Mouse (Mus musculus): Measurements from ENCODE around the gene Car10. TPM values are rescaled to one million over a fixed set of nuclear protein-coding genes. Genes with fewer than 3 reads are reported as not detected.

Car10 gene
- polyA plus RNA-seq, 1 experiment from 2014 or later: 36.9 TPM

- Histone ChIP-seq H3K9me3 (no peaks in the 10 kb centered on the region), H3K4me1 (replicated peaks) (peaks cover 10% of the 10 kb centered on the region), H3K9ac (no peak overlapping the region), H3K36me3 (no peaks in the 10 kb centered on the region), H3K27ac (replicated peaks) (no peak overlapping the region), H3K4me2 (no peak overlapping the region), H3K4me3 (no peak overlapping the region), H3K27me3 (no peaks in the 10 kb centered on the region)
- 82% methylated on average over 3 of the region's 3 CpGs for WGBS
- no peak for ATAC-seq (ENCODE audit: low read depth)
These were observed 467.9 kb downstream of the Car10 start for GRCm38 (mm10) chr11:93565756-93566155.

GRCm38 (mm10) chr11:93571917-93572641, 474.3 kb downstream of the Car10 start:
- no peak overlapping the region for H3K27ac ChIP-seq (replicated peaks)
- no peak for ATAC-seq (ENCODE audit: low read depth)
- H3K4me1 ChIP-seq (replicated peaks): peaks cover 5% of the 10 kb centered on the region; the same call in 1 of the 2 replicates
- no peaks in the 10 kb centered on the region for H3K9me3 ChIP-seq
- H3K4me3 ChIP-seq: no peak overlapping the region
- no peaks in the 10 kb centered on the region for H3K36me3 ChIP-seq
- 80% methylated on average over 11 of the region's 11 CpGs for WGBS
- no peak overlapping the region for H3K9ac ChIP-seq
- H3K27me3 ChIP-seq: no peaks in the 10 kb centered on the region
- no peak overlapping the region for H3K4me2 ChIP-seq

DNA sequence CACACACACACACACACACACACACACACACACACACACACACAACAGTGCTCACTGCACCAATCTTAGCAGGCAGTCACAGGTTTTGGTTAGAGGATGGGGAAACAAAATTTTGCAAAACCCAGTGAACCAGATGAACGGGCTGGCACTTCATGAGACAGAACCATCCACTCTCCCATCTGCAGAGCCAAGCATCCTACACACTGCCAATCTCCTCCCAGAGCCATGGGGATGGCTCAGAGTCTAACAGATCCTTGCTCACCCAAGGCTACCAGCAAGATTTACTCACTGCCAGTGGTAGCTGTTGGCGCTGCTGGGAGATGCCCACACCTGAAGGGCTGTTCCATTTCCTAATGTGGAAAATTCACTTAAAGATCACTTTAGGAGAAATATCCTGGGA, 479.6 kb downstream of the Car10 start:
- WGBS: 91% methylated on average over 2 of the region's 2 CpGs
- H3K27ac ChIP-seq (replicated peaks): no peak overlapping the region
- no peak overlapping the region for H3K9ac ChIP-seq
- no peak overlapping the region for H3K4me2 ChIP-seq
- ATAC-seq (ENCODE audit: low read depth): no peak
- H3K36me3 ChIP-seq: no peaks in the 10 kb centered on the region
- H3K4me3 ChIP-seq: no peak overlapping the region
- no peaks in the 10 kb centered on the region for H3K9me3 ChIP-seq
- H3K4me1 ChIP-seq (replicated peaks): peaks cover 5% of the 10 kb centered on the region
- H3K27me3 ChIP-seq: no peaks in the 10 kb centered on the region

DNA sequence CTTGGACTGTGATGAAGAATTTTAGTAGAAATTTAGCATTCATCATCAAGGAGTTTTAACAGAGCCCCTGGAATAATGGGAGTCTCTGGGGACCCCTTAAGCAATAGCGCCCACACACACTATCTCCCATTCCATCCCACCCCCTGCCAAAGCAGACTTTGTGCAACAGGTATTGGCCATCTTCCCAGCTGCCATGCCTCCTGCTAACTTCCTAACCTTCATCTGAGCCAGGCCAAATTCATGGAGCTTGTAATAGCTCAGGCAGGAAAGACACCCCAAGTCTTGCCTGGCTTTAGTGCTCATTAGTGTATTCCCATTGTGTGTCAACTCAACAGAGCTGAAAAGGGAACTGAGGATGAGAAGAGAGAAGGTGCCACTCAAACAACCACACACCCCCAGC, 481.8 kb downstream of the Car10 start:
- H3K27me3 ChIP-seq: no peaks in the 10 kb centered on the region
- H3K9me3 ChIP-seq: no peaks in the 10 kb centered on the region
- no peak overlapping the region for H3K9ac ChIP-seq
- H3K27ac ChIP-seq (replicated peaks): no peak overlapping the region
- H3K4me3 ChIP-seq: no peak overlapping the region
- no peak overlapping the region for H3K4me2 ChIP-seq
- ATAC-seq (ENCODE audit: low read depth): no peak
- H3K4me1 ChIP-seq (replicated peaks): peaks cover 5% of the 10 kb centered on the region
- H3K36me3 ChIP-seq: no peaks in the 10 kb centered on the region
- 92% methylated on average over 1 of the region's 1 CpGs for WGBS

DNA sequence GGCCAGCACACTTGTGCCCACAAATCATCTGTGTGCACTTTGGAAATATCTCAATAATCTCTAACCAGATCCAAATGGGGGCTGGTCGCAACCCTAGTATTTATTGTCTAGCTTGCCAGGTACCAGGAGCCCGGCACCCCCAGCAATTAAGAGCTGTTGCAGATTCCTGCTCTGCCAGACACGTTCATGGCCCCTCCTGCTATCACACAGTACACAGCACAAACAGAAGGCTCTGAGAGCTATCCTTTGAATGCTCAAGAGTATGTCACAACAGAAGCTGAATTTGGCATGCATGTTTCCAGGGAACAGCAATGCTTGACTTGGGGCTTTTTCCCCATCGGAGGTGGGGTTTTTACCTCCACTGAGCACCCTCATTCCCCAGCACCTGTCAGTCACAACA, 483.5 kb downstream of the Car10 start:
- WGBS: 43% methylated on average over 4 of the region's 4 CpGs
- ATAC-seq (ENCODE audit: low read depth): no peak
- H3K4me2 ChIP-seq: no peak overlapping the region

GRCm38 (mm10) chr11:93587788-93588187, 490.0 kb downstream of the Car10 start:
- Histone ChIP-seq H3K36me3 (no peaks in the 10 kb centered on the region), H3K9me3 (no peaks in the 10 kb centered on the region), H3K4me2 (no peak overlapping the region), H3K4me3 (no peak overlapping the region), H3K27me3 (no peaks in the 10 kb centered on the region), H3K4me1 (replicated peaks) (no peaks in the 10 kb centered on the region), H3K27ac (replicated peaks) (no peak overlapping the region), H3K9ac (no peak overlapping the region)
- ATAC-seq (ENCODE audit: low read depth): no peak
- 87% methylated on average over 4 of the region's 4 CpGs for WGBS

More for the DNA sequence above, 483.5 kb downstream of the Car10 start:
- Histone ChIP-seq H3K9me3 (no peaks in the 10 kb centered on the region), H3K9ac (no peak overlapping the region), H3K27ac (replicated peaks) (no peak overlapping the region), H3K4me3 (no peak overlapping the region), H3K27me3 (no peaks in the 10 kb centered on the region), H3K36me3 (no peaks in the 10 kb centered on the region), H3K4me1 (replicated peaks) (peaks cover 1% of the 10 kb centered on the region)

GRCm38 (mm10) chr11:93590652-93591051, 492.8 kb downstream of the Car10 start:
- Histone ChIP-seq H3K27ac (replicated peaks) (no peak overlapping the region), H3K4me3 (no peak overlapping the region), H3K9ac (no peak overlapping the region), H3K36me3 (no peaks in the 10 kb centered on the region), H3K27me3 (no peaks in the 10 kb centered on the region), H3K4me2 (no peak overlapping the region), H3K9me3 (no peaks in the 10 kb centered on the region), H3K4me1 (replicated peaks) (no peaks in the 10 kb centered on the region)
- WGBS: 86% methylated on average over 3 of the region's 3 CpGs
- no peak for ATAC-seq (ENCODE audit: low read depth)

DNA sequence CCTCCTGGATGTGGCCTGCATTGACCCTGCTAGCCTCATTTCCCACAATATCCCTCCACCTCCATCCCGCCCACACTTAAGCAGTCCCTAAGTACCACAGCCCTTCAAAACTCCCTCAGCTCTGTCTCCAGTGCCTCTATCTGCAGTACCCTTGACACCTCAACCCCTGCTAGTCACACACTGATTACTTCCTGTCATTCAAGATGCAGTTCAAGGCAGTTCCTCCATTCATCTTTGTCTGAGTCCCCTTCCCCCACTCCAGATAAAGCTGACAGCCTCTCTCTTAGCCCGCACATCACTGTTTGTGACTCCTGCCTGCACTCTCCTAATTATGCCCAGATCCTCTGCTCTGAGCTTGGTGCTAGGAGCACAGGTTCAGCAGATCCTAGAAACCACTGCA, 496.2 kb downstream of the Car10 start:
- H3K36me3 ChIP-seq: no peaks in the 10 kb centered on the region
- no peak overlapping the region for H3K9ac ChIP-seq
- no peaks in the 10 kb centered on the region for H3K9me3 ChIP-seq
- no peak overlapping the region for H3K4me2 ChIP-seq
- no peak overlapping the region for H3K27ac ChIP-seq (replicated peaks)
- H3K27me3 ChIP-seq: no peaks in the 10 kb centered on the region
- no peaks in the 10 kb centered on the region for H3K4me1 ChIP-seq (replicated peaks)
- no peak overlapping the region for H3K4me3 ChIP-seq
- no peak for ATAC-seq (ENCODE audit: low read depth)
- WGBS: 22% methylated on average over 2 of the region's 2 CpGs

GRCm38 (mm10) chr11:93598175-93598574, 500.3 kb downstream of the Car10 start:
- no peak overlapping the region for H3K4me2 ChIP-seq
- 76% methylated on average over 4 of the region's 4 CpGs for WGBS
- H3K27ac ChIP-seq (replicated peaks): no peak overlapping the region
- H3K4me3 ChIP-seq: no peak overlapping the region
- H3K36me3 ChIP-seq: no peaks in the 10 kb centered on the region
- peaks cover 3% of the 10 kb centered on the region; the same call in 1 of the 2 replicates for H3K4me1 ChIP-seq (replicated peaks)
- no peak overlapping the region for H3K9ac ChIP-seq
- ATAC-seq (ENCODE audit: low read depth): no peak
- no peaks in the 10 kb centered on the region for H3K9me3 ChIP-seq
- no peaks in the 10 kb centered on the region for H3K27me3 ChIP-seq

- Histone ChIP-seq H3K9ac (no peak overlapping the region), H3K36me3 (no peaks in the 10 kb centered on the region), H3K9me3 (no peaks in the 10 kb centered on the region), H3K27me3 (no peaks in the 10 kb centered on the region), H3K4me2 (no peak overlapping the region), H3K4me3 (no peak overlapping the region), H3K4me1 (replicated peaks) (peaks cover 12% of the 10 kb centered on the region), H3K27ac (replicated peaks) (no peak overlapping the region)
- ATAC-seq (ENCODE audit: low read depth): no peak
- 88% methylated on average over 3 of the region's 3 CpGs for WGBS
These were observed 501.9 kb downstream of the Car10 start for GRCm38 (mm10) chr11:93599755-93600154.

DNA sequence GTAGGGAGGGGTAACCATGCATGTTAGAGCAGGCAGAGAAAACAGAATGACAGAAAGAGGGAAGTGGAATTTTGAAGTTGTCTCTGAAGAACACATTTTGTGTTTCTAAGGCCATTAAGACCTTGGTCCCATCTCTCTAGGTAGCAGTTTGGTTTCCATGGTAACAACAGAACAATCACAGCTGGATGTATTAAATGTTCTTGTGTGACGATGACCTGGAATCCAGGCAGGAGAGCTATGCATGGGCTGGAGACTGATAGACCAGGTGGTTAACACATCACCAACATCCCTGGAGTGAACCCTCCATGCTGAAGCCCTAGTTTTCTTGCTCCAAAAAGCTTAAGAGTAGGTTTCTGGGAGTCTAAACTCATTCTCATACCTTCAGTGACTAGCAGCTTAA, 505.7 kb downstream of the Car10 start:
- Histone ChIP-seq H3K36me3 (no peaks in the 10 kb centered on the region), H3K4me3 (no peak overlapping the region), H3K4me2 (no peak overlapping the region), H3K9ac (no peak overlapping the region), H3K4me1 (replicated peaks) (peaks cover 12% of the 10 kb centered on the region), H3K27ac (replicated peaks) (0 out of 2 replicates have a peak overlapping the region, but pooled peaks have one; percentile 18), H3K27me3 (no peaks in the 10 kb centered on the region), H3K9me3 (no peaks in the 10 kb centered on the region)
- ATAC-seq (ENCODE audit: low read depth): 0 out of 2 replicates have a peak, but pooled peaks have one; percentile 27
- WGBS: 44% methylated on average over 1 of the region's 1 CpGs

GRCm38 (mm10) chr11:93607111-93607510, 509.3 kb downstream of the Car10 start:
- no peaks in the 10 kb centered on the region for H3K36me3 ChIP-seq
- H3K4me3 ChIP-seq: no peak overlapping the region
- H3K27me3 ChIP-seq: no peaks in the 10 kb centered on the region
- H3K27ac ChIP-seq (replicated peaks): no peak overlapping the region
- H3K4me1 ChIP-seq (replicated peaks): peaks cover 12% of the 10 kb centered on the region
- no peak overlapping the region for H3K4me2 ChIP-seq
- H3K9me3 ChIP-seq: no peaks in the 10 kb centered on the region
- no peak overlapping the region for H3K9ac ChIP-seq
- ATAC-seq (ENCODE audit: low read depth): no peak
- WGBS: 90% methylated on average over 1 of the region's 1 CpGs

GRCm38 (mm10) chr11:93608716-93609115, 510.9 kb downstream of the Car10 start:
- H3K27ac ChIP-seq (replicated peaks): no peak overlapping the region
- H3K4me2 ChIP-seq: no peak overlapping the region
- no peaks in the 10 kb centered on the region for H3K27me3 ChIP-seq
- no peak overlapping the region for H3K4me3 ChIP-seq
- ATAC-seq (ENCODE audit: low read depth): no peak
- H3K4me1 ChIP-seq (replicated peaks): peaks cover 4% of the 10 kb centered on the region
- H3K36me3 ChIP-seq: no peaks in the 10 kb centered on the region
- WGBS: 40% methylated on average over 7 of the region's 7 CpGs
- no peaks in the 10 kb centered on the region for H3K9me3 ChIP-seq
- no peak overlapping the region for H3K9ac ChIP-seq
